Mouse (Mus musculus): ENCODE data around the gene Gan. TPM values are rescaled to one million over a fixed set of nuclear protein-coding genes. Genes with fewer than 3 reads are reported as not detected.

The Gan gene
- 1.5 TPM for polyA plus RNA-seq (2014; fragmentation: Illumina TruSeq; extraction: RNeasy Lipid Tissue Mini Kit (QIAGEN cat#74804); ENCODE audit: low read depth, low replicate concordance)

GRCm38 (mm10) chr8:117158135-117158761 is at the start of gene Gan:
Gan (plus strand) TSS chr8:117158135.

DNA sequence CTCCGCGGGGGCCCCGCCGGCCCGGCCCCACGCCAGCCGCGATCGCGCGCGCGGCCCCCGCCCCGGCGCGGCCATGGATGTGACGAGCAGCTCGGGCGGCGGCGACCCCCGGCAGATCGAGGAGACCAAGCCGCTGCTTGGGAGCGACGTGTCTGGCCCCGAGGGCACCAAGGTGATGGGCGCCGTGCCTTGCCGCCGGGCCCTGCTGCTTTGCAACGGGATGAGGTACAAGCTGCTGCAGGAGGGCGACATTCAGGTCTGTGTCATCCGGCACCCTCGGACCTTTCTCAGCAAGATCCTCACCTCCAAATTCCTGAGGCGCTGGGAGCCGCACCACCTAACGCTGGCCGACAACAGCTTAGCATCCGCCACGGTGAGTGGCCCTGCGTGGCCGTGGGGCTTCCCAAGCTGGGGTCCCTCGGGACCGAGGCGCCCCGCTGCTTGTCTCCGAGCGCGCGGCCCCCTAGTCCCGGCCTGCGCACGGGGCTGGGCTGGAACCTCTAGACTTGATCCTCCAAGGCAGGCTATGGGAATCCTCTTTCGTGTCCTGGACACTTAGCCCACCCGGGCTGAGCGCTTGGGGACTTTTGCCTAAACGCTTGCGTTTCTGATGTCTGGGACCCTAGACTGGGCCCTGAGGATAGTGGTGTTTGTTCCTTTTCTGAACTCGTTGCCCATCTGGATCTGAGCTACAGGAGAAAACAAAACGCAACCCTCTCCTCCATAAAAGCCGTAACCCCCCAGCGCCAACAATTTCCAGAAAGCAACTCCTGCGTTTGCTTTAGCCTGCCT is 99.3 kb downstream of the Gan start, which contains the start of gene Cmip:
Gene Cmip, plus strand, starts transcription at position 36 of the 792 bp plus-strand sequence.

Other genes with a start within 250 kb of the Gan start
- 6.5 TPM for gene Cmc2, start 236.7 kb upstream of the Gan start, polyA plus RNA-seq (2014; fragmentation: Illumina TruSeq; extraction: RNeasy Lipid Tissue Mini Kit (QIAGEN cat#74804); ENCODE audit: low read depth, low replicate concordance)
- gene Cenpn, start 236.4 kb upstream of the Gan start, polyA plus RNA-seq (2014; fragmentation: Illumina TruSeq; extraction: RNeasy Lipid Tissue Mini Kit (QIAGEN cat#74804); ENCODE audit: low read depth, low replicate concordance): 1.3 TPM
- gene Atmin, start 214.7 kb upstream of the Gan start, polyA plus RNA-seq (2014; fragmentation: Illumina TruSeq; extraction: RNeasy Lipid Tissue Mini Kit (QIAGEN cat#74804); ENCODE audit: low read depth, low replicate concordance): 8.6 TPM
- 1.6 TPM for gene 1700030J22Rik, start 179.2 kb upstream of the Gan start, polyA plus RNA-seq (2014; fragmentation: Illumina TruSeq; extraction: RNeasy Lipid Tissue Mini Kit (QIAGEN cat#74804); ENCODE audit: low read depth, low replicate concordance)
- gene Gcsh, start 164.6 kb upstream of the Gan start, polyA plus RNA-seq (2014; fragmentation: Illumina TruSeq; extraction: RNeasy Lipid Tissue Mini Kit (QIAGEN cat#74804); ENCODE audit: low read depth, low replicate concordance): 367 TPM
- gene Pkd1l2, start 75.7 kb upstream of the Gan start, polyA plus RNA-seq (2014; fragmentation: Illumina TruSeq; extraction: RNeasy Lipid Tissue Mini Kit (QIAGEN cat#74804); ENCODE audit: low read depth, low replicate concordance): not detected
- gene Bco1, start 62.3 kb upstream of the Gan start, polyA plus RNA-seq (2014; fragmentation: Illumina TruSeq; extraction: RNeasy Lipid Tissue Mini Kit (QIAGEN cat#74804); ENCODE audit: low read depth, low replicate concordance): 2.1 TPM
- 2.5 TPM for gene Cmip, start 98.9 kb downstream of the Gan start, polyA plus RNA-seq (2014; fragmentation: Illumina TruSeq; extraction: RNeasy Lipid Tissue Mini Kit (QIAGEN cat#74804); ENCODE audit: low read depth, low replicate concordance)

All from kidney, adult 10 weeks (tissue).